Mouse (Mus musculus): Measurements from ENCODE around the gene Leprot. TPM values are rescaled to one million over a fixed set of nuclear protein-coding genes. Genes with fewer than 3 reads are reported as not detected.

The Leprot gene
- total and polyA plus RNA-seq, 2 experiments from 2014 or later: 78.8 to 89.0 TPM

DNA sequence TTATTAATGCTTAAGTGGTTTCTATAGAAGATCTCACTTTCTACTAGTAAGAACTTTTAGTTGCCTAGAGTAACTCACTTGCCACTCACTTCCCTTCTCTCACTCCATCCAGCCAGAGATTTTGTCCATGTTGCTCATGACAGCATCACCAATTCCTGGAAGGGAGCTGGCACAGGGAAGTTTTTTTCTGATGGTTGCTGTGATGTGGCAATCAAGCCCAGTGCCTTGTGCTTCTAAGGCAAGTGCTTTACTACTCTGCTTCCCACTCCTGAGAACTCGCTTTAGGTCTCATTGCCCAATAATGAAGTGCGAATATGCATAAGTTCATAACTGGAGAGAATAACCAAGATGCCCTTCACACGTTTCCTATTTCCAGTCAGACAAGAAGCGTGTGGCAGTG is 35.1 kb downstream of the Leprot start:
- no peak overlapping the region for H3K9ac ChIP-seq
- no peak for DNase-seq
- whole genome bisulfite sequencing: 89% methylated on average over 4 of the region's 4 CpGs
- H3K27me3 ChIP-seq (ENCODE audit: insufficient read depth, low read length): no peaks in the 10 kb centered on the region
- no peak overlapping the region for H3K27ac ChIP-seq (ENCODE audit: low read depth, low read length)
- no peaks in the 10 kb centered on the region for H3K9me3 ChIP-seq (ENCODE audit: low read length)
- no peak overlapping the region for H3K4me2 ChIP-seq (ENCODE audit: low read depth)
- no peak for TF ChIP-seq CTCF (IDR thresholded peaks at IDR 0.05; ENCODE audit: low read depth)
- H3K36me3 ChIP-seq (ENCODE audit: insufficient read depth): no peaks in the 10 kb centered on the region
- H3K4me1 ChIP-seq (ENCODE audit: insufficient read depth): no peaks in the 10 kb centered on the region
- no peak overlapping the region for H3K4me3 ChIP-seq (ENCODE audit: low read depth, low read length)
- ATAC-seq: no peak

DNA sequence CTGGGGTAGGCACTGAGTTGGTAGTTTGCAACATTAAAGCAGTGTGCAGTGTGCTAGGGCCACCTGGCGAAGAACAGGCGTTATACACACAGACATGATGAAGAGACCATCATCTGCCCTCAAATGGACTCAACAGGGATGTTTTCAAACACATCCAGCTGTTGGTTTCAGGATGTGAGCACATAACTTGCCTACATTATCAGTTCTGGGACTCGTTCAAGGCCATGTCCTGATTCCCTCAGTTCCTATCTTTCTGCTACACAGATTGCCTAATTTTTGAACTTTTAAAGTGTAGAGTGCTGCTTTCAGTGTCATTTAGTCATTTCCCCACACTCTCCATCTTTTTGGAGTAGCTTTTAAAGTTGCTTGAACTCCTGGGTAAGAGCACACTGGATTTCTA is 35.6 kb downstream of the Leprot start:
- Histone ChIP-seq H3K4me3 (ENCODE audit: low read depth, low read length) (no peak overlapping the region), H3K4me1 (ENCODE audit: insufficient read depth) (no peaks in the 10 kb centered on the region), H3K27ac (ENCODE audit: low read depth, low read length) (no peak overlapping the region), H3K4me2 (ENCODE audit: low read depth) (no peak overlapping the region), H3K27me3 (ENCODE audit: insufficient read depth, low read length) (no peaks in the 10 kb centered on the region), H3K9ac (no peak overlapping the region), H3K9me3 (ENCODE audit: low read length) (no peaks in the 10 kb centered on the region), H3K36me3 (ENCODE audit: insufficient read depth) (no peaks in the 10 kb centered on the region)
- ATAC-seq (no peak), DNase-seq (no peak)
- WGBS: 89% methylated on average over 3 of the region's 3 CpGs
- no peak for TF ChIP-seq CTCF (IDR thresholded peaks at IDR 0.05; ENCODE audit: low read depth)

DNA sequence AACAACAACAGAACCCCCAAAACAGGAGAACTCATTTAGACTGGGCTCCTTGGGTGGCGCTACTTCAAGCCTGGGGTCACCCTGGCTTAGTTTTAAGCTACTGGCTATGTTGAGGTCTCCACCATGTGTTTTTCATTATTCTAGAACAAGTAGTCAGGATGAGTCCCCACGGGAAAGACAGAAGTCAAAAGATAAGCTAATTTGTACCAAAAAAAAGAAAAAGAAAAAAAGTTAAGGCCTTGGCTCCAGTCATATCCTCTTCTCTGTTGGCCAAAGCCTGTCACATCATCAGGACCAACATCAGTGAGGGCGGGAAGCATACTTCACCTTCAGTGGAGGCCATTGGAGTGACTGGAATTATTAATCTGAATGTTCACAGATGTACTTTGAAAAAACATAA is 37.3 kb downstream of the Leprot start:
- no peak for TF ChIP-seq CTCF (IDR thresholded peaks at IDR 0.05; ENCODE audit: low read depth)
- DNase-seq (no peak), ATAC-seq (no peak)
- Histone ChIP-seq H3K4me2 (ENCODE audit: low read depth) (no peak overlapping the region), H3K27ac (ENCODE audit: low read depth, low read length) (no peak overlapping the region), H3K27me3 (ENCODE audit: insufficient read depth, low read length) (no peaks in the 10 kb centered on the region), H3K9ac (no peak overlapping the region), H3K9me3 (ENCODE audit: low read length) (no peaks in the 10 kb centered on the region), H3K36me3 (ENCODE audit: insufficient read depth) (no peaks in the 10 kb centered on the region), H3K4me1 (ENCODE audit: insufficient read depth) (no peaks in the 10 kb centered on the region), H3K4me3 (ENCODE audit: low read depth, low read length) (no peak overlapping the region)
- WGBS: 93% methylated on average over 3 of the region's 3 CpGs

DNA sequence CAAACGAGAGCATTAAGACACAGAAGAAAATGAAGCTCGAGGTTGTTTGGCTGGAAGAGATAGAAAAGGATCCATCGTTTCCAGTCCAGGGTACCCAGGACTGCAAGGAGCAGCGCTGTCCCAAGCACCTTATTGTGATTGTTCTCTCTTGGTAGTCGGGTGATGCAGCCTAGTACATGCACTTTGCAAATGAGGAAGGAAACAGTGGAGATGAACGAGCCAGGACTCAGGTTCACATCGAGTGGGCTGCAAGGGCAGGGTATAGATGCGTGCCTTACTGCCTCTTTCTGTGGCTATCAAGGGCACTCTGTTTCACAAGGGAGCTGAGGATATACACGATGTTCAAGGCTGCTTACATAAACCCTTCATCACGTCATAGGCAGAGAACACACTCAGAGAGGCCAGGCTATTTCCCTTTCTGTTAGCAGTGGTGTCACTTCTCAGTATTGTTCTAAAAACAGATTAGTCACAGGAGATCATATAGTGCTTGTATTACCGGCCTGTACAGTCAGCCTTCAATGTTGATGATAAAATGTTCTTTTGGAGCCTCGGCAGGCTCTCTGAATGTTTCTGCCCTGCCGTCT is 38.8 kb downstream of the Leprot start:
- ATAC-seq: no peak
- no peak for DNase-seq
- no peak overlapping the region for H3K27ac ChIP-seq (ENCODE audit: low read depth, low read length)
- no peaks in the 10 kb centered on the region for H3K27me3 ChIP-seq (ENCODE audit: insufficient read depth, low read length)
- WGBS: 86% methylated on average over 13 of the region's 13 CpGs
- no peak overlapping the region for H3K4me3 ChIP-seq (ENCODE audit: low read depth, low read length)
- H3K4me1 ChIP-seq (ENCODE audit: insufficient read depth): no peaks in the 10 kb centered on the region
- no peak overlapping the region for H3K9ac ChIP-seq
- TF ChIP-seq CTCF (IDR thresholded peaks at IDR 0.05; ENCODE audit: low read depth): no peak
- no peak overlapping the region for H3K4me2 ChIP-seq (ENCODE audit: low read depth)
- H3K36me3 ChIP-seq (ENCODE audit: insufficient read depth): no peaks in the 10 kb centered on the region
- no peaks in the 10 kb centered on the region for H3K9me3 ChIP-seq (ENCODE audit: low read length)

DNA sequence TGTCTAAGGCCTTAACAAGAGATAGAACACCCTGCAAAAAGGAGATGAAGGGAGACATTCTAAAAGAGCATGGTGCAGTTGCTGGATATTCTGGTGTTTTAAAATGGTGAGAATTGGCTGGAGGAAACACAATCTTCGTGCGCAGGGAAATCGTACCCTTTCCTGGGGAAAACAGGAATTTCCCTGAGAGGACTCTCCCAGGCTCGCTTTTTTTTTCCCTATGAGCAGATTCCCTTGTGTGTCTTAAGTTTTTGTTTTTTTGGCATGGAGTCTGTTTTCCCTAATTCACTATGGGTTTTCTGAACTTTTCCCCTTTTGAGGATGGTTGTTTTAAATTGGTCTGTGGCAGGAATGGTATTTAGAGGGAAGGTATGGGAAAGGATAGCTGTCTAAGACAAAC is 41.7 kb downstream of the Leprot start:
- DNase-seq: no peak
- Histone ChIP-seq H3K4me3 (ENCODE audit: low read depth, low read length) (no peak overlapping the region), H3K36me3 (ENCODE audit: insufficient read depth) (no peaks in the 10 kb centered on the region), H3K27me3 (ENCODE audit: insufficient read depth, low read length) (no peaks in the 10 kb centered on the region), H3K27ac (ENCODE audit: low read depth, low read length) (no peak overlapping the region), H3K9me3 (ENCODE audit: low read length) (no peaks in the 10 kb centered on the region), H3K4me1 (ENCODE audit: insufficient read depth) (no peaks in the 10 kb centered on the region), H3K9ac (no peak overlapping the region), H3K4me2 (ENCODE audit: low read depth) (no peak overlapping the region)
- TF ChIP-seq CTCF (IDR thresholded peaks at IDR 0.05; ENCODE audit: low read depth): no peak
- no peak for ATAC-seq
- WGBS: 89% methylated on average over 4 of the region's 4 CpGs

DNA sequence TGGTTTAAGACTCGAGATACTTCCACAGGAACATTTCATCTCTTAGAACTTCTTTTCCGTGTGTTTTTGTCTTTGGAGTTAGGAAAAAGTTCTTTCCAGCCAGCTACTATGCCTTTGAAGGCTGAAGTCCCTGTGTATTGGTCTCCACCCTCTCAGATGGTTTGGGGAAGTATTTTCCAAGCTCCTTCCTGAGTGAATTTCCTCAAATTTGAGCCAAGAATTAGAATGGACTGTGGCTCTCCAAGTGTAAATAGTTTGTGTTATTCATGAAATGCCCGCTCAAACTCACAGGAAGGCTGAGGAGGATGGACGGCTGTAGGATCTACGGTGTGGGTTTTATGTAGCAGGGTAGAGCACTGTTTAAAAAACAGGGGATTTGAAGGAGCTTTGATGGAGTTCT is 42.1 kb downstream of the Leprot start:
- ATAC-seq: no peak

DNA sequence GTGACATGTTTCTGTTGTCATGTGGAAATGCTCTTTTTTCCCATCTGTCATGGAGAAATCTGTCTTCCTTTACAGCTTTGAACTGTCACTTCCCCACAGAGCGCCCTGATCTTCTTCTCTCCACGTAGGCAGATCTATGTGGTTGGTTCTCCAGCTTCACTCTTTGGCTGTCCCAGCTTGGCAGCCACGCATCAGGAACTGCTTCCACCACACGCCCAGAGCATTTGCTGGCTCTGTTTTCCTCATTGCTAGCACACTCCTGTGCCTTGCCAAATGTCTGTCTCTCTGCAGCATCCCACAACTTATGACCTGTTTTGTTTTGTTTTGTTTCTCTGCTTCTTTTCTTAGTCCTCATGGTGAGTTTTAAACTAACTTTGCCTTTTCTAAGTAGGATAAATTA is 45.4 kb downstream of the Leprot start:
- no peaks in the 10 kb centered on the region for H3K27me3 ChIP-seq (ENCODE audit: insufficient read depth, low read length)
- no peak for TF ChIP-seq CTCF (IDR thresholded peaks at IDR 0.05; ENCODE audit: low read depth)

More for the DNA sequence above, 42.1 kb downstream of the Leprot start:
- Histone ChIP-seq H3K4me3 (ENCODE audit: low read depth, low read length) (no peak overlapping the region), H3K27me3 (ENCODE audit: insufficient read depth, low read length) (no peaks in the 10 kb centered on the region), H3K9ac (no peak overlapping the region), H3K4me1 (ENCODE audit: insufficient read depth) (no peaks in the 10 kb centered on the region), H3K27ac (ENCODE audit: low read depth, low read length) (no peak overlapping the region), H3K9me3 (ENCODE audit: low read length) (no peaks in the 10 kb centered on the region), H3K4me2 (ENCODE audit: low read depth) (no peak overlapping the region), H3K36me3 (ENCODE audit: insufficient read depth) (no peaks in the 10 kb centered on the region)
- DNase-seq: no peak
- no peak for TF ChIP-seq CTCF (IDR thresholded peaks at IDR 0.05; ENCODE audit: low read depth)
- WGBS: 75% methylated on average over 5 of the region's 5 CpGs

More for the DNA sequence above, 45.4 kb downstream of the Leprot start:
- 75% methylated on average over 4 of the region's 4 CpGs for WGBS
- Histone ChIP-seq H3K9me3 (ENCODE audit: low read length) (no peaks in the 10 kb centered on the region), H3K4me2 (ENCODE audit: low read depth) (no peak overlapping the region), H3K27ac (ENCODE audit: low read depth, low read length) (no peak overlapping the region), H3K9ac (no peak overlapping the region), H3K4me1 (ENCODE audit: insufficient read depth) (no peaks in the 10 kb centered on the region), H3K36me3 (ENCODE audit: insufficient read depth) (no peaks in the 10 kb centered on the region), H3K4me3 (ENCODE audit: low read depth, low read length) (no peak overlapping the region)
- DNase-seq: no peak
- ATAC-seq: no peak

All from forebrain, postnatal 0 days (tissue).